Mouse (Mus musculus) subcutaneous adipose tissue, adult 2 months (tissue): ENCODE results near the gene Sema4c. TPM values are rescaled to one million over a fixed set of nuclear protein-coding genes. Genes with fewer than 3 reads are reported as not detected.

Experiments
- polyA plus RNA-seq: library from polyadenylated mRNA; depleted of rRNA; stranded (reverse); fragments of >200 nt; gene quantifications from 2 replicates; pipeline ENCODE4 v1.2.3, GENCODE M21; 2012; ENCODE audit warnings: low replicate concordance; rRNA removed

Sema4c gene
- 29.2 and 47.5 TPM in 2 replicates for polyA plus RNA-seq

DNA sequence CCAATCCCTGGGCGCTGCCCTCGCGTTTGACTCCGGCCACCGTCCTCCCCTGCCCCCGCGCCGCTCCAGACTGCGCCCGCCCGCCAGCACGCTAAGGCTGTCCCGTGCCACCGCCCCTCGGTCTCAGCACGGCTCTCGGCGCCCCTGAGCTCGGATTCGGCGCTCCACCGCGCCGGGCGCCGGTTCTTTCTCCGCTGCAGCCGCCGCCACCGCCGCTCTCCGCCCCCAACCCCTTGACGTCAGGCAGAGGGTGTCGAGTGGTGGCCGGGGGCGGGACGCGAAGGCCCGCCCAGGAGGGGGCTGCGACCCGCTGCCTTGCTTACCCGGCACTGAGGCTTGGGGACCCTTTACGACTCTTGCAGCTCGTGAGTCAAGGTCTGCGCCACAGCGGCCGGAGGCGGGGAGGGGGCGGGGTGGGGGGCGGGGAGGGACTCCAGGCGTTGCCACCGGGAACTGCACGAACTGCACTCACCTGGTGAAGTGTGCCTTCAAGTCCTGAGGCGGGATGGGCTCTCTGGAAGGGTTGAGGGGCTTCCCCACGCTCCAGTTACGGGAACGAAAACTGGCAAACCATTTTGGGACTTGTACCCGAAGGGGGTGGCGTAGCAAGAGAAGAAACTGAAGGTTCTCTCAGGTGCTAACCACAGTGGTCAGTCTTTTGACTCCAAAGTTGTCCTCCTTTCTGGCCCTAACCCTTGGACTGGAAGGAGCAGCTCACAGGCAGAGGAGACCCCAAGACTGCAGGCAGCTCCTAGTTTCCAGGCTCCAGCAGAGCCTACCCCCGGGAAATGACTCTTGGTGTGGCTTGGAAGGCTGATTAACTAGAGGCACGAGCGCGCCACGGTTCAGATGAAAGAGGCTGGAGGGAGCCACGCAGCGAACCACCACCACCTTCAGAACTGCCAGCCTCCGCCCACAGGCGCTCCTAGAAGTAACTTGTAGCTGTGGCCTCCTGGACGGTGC, at the start of gene Sema4c:
TSS of gene Sema4c (minus strand) at position 319 of the 963 bp plus-strand sequence.

DNA sequence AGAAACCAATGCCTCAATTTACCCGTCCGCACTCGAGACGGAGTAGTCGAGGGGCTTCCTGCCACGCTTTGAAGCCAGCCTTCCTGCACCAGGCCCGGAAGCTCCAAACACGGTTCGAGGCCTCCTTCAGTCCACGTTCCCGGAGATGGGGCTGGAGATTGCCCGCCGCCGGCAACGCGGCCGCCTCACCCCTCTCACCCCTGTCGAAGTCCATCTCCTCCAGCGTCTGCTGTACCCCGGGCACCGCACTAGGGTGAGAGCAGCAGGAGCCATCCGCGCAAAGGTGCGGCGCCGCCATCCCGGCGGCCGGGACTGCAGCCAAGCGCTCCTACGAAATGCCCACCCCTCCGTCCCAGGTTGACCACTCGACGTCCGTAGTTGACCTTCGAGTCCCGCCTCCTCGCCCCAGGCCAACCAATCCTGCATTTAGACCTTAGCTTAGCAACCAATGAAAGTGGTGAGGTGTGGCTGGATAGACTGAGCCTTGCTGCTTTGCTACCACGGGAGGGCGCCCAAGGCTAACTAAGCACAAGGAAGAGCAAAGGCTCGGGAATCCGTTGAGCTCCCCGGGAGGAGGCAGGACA, 11.2 kb downstream of the Sema4c start, which contains the start of gene Ankrd39:
TSS of gene Ankrd39 (minus strand) at position 558 of the 584 bp plus-strand sequence.

DNA sequence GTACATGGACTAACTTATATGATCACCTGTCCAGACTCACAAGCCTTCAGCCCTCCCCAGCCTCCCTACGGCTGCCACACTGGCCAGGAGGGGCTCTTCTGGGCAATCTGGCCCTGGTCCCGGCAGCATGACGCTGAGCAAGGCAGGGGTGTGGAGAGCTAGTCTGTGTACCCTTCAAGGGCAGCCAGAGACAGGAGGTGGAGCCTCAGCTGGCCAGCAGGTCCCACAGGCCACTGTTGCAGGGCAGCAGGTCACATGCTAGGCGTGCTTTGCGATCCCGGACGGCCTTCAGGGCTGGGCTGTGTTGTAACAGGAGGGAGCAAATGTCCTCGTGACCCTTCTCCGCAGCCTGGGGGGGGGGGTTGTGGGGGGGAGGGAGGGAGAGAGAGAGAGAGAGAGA, 19.0 kb downstream of the Sema4c start, which contains the start of gene Gm42417:
TSS of gene Gm42417 (minus strand) at position 244 of the 400 bp plus-strand sequence.

DNA sequence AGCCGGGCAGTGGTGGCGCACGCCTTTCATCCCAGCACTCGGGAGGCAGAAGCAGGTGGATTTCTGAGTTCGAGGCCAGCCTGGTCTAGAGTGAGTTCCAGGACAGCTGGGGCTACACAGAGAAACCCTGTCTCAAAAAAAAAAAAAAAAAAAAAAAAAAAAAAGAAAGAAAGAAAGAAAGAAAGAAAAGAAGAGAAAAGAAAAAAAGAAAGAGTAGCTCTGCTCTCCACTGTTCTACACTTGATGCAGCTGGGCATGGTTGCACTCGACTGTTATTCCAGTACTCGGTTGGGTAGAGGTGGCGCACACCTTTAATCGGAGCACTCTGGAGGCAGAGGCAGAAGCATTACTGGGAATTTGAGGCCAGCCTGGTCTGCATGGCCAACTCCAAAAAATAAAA, 21.4 kb downstream of the Sema4c start, which contains the start of gene Ankrd23:
TSS of gene Ankrd23 (minus strand) at position 101 of the 400 bp plus-strand sequence.

DNA sequence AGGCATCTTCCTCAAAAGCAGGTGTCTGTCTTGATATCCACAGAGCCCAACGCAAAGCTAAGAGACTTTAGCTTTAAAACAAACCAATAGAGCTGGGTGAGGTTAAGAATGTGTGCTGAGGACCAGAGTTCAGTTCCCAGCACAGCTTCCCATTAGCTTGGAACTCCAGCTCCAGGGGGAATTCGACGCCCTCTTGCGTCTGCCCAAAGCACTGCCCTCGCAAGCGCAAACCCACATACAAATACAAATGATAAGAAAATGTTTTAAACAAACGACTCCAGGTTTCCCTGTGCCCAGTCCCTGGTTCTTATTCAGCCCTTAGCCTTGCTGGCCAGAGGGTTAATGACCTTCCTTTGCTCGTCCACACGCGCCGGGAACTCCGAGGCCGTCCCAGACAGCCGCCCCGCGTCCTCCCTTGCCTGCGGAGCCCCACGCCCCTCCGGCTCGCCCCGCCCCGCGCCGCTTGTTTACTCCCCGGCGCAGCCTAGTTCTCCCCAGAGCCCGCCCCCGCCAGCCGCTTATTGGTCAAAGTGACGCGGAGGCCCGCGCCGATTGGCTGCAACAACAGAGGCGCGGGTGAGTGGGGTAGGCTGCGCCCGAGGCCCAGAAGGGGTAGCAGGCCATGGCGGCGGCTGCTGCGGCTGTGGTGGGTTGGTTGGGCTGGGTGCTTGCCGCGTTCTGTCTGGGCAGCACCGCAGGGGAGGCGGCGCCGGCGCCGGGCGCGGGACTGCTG, 46.7 kb downstream of the Sema4c start, which contains the start of gene Cnnm3:
TSS of gene Cnnm3 (plus strand) at position 579 of the 733 bp plus-strand sequence.

Other genes starting within 250 kb of the Sema4c start
- 54.0 and 65.3 TPM in 2 replicates for gene Kansl3, start 189.2 kb downstream of the Sema4c start, polyA plus RNA-seq
- gene Fer1l5, start 186.1 kb downstream of the Sema4c start, polyA plus RNA-seq, result not detected in 2 replicates
- 24.8 and 28.2 TPM in 2 replicates for gene Lman2l, start 113.1 kb downstream of the Sema4c start, polyA plus RNA-seq
- gene Cnnm4, start 86.7 kb downstream of the Sema4c start, polyA plus RNA-seq, result 3.5 and 7.1 TPM in 2 replicates
- 24.5 and 37.7 TPM in 2 replicates for gene Cnnm3, start 46.5 kb downstream of the Sema4c start, polyA plus RNA-seq
- 12.0 and 24.1 TPM in 2 replicates for gene Ankrd23, start 21.5 kb downstream of the Sema4c start, polyA plus RNA-seq
- not detected in 2 replicates for gene Gm42417, start 18.9 kb downstream of the Sema4c start, polyA plus RNA-seq
- 17.0 and 30.9 TPM in 2 replicates for gene Ankrd39, start 10.9 kb downstream of the Sema4c start, polyA plus RNA-seq
- 3.6 and 4.1 TPM in 2 replicates for gene Fam178b, start 124.8 kb upstream of the Sema4c start, polyA plus RNA-seq
- 554 and 698 TPM in 2 replicates for gene Cox5b, start 133.1 kb upstream of the Sema4c start, polyA plus RNA-seq
- gene 4933424G06Rik, start 151.8 kb upstream of the Sema4c start, polyA plus RNA-seq, result 0.10 TPM in 1 of 2 replicates, not detected in the other
- 121 and 170 TPM in 2 replicates for gene Actr1b, start 156.1 kb upstream of the Sema4c start, polyA plus RNA-seq
- 0.92 and 3.4 TPM in 2 replicates for gene Zap70, start 203.4 kb upstream of the Sema4c start, polyA plus RNA-seq